Mouse (Mus musculus) right cerebral cortex, adult 2 months (tissue): Measurements from ENCODE around the gene Chst8.

ENCODE experiments used
- DNase-seq, 2 experiments: peaks; one replicate each; pipeline ENCODE4 v3.0.0; 2021 to 2022; ENCODE audit warnings: low spot score in 2 of 2

Chst8 gene

DNA sequence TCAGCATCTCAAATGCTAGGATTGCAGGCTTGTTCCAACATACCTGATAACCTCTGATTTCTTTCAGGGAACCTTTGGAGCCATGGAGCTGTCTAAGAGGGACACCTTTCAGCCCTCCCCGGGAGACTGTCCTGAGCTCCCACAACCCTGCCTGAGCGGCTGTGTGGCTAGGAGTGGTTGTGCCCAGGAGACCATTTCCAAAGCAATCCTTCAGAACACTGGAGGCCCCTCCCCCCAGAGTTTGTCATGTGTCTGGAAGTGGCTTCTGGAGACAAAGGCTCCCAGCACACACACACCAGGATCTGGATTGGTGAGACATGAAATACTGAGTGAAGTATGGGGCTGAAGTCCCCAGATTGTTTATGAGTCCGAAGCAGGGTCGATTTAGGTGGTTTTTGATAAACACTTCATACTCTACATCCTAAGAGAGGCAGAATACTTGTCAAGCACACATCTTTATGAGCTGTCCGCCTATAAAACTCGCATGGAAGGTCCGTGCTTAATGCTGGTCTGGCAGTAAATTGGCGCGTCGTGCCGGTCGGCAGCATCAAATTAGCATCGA is 12.5 kb downstream of the Chst8 start:
- no peak for DNase-seq

DNA sequence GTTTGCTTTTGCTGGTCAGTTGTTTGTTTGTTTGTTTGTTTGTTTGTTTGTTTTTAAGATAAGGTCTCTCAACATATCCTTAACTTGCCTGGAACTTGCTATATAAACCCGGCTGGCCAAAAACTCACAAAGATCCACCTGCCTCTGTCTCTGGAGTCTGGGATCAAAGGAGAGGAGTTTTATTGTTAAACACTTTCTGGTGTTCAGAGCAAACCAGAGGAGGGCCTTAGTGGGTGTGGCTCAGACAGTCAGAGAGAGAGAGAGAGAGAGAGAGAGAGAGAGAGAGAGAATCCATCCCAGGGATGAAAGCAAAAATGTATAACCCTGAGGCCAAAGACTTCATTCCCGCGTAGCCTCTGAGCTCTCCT is 13.1 kb downstream of the Chst8 start:
- no peak for DNase-seq

DNA sequence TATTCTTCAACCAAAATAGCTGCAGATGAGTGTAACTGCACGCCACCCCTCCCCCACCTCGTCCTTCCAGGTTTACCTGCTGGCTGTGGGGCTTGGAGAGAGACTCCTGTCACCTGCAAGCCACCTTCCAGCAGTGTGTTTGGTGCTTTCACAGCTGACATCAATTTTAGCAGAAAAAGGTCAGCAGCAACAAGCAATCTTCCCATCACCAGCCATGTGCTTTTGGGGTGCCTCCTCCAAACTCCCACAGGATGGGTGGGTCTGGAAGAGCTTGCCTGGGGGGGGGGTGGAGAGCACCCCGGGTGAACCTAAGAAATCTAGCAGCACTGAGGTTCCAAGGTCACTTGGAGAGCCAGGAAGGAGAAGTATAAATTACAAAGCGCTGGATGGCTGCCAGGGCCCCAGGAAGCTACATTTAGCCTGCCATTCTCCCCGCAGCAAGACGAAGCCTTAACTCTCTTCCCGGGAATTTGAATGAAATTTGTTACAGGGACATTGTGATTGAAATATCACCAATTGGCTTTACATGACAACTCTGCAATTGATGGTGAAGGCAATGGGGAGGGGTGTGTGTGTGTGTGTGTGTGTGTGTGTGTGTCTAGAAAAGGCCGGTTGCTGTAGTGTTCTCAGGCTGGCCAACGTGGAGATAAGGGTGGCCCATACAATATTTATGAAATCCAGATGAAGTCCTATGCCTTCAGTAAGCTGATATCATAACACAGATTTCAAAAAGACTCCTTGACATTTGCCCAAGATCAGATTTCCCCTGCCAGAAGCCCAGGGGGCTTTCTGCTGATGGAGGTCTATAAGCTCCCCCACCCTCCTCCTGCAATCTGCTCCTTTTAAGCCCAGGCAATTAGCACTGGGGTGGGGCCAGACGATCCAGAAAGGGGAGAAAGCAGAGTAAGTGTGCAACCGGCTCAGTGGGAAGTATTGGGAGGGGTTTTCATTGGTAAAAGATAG is 13.8 kb downstream of the Chst8 start:
- DNase-seq = no peak

DNA sequence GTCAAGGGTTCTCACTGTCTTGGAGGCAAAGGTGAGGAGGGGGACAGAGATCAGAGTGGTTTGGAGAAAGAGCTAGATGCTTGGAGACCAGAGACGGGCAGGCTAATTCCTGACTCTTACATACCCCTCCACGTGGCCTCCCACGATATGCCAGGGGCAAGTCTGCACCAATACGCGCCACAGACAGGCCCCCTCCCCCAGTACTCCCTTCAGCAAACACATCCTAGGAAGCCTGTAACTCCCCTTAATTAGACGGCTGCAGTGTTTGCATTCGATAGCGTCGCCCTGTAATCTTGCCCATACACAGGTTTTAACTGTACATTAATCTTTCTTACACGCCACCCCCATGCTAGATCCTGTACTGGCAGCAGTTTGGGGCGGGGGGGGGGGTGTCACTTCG is 14.5 kb downstream of the Chst8 start:
- DNase-seq = no peak

GRCm38 (mm10) chr7:34790459-34790858 is 22.1 kb downstream of the Chst8 start:
- no peak for DNase-seq

GRCm38 (mm10) chr7:34787171-34787570 is 25.3 kb downstream of the Chst8 start:
- DNase-seq = no peak

DNA sequence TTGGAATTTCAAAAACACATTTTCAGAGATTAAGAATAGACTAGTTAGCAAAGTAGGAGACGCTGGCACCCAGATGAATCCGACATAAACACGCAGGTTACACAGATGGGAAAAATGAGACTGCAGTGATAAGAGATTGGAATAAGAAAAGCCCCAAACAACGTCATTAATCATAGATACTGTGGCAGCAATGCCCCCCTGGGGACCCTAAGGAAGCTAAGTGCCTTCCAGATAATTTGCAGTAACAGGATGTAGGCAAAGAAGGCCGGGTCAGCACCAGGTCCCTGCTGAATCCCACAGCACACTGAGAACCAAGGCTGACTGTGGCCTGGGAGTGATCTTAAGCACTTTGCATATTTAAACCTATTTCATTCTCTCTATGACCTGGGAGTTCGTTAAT is 27.5 kb downstream of the Chst8 start:
- DNase-seq = no peak

DNA sequence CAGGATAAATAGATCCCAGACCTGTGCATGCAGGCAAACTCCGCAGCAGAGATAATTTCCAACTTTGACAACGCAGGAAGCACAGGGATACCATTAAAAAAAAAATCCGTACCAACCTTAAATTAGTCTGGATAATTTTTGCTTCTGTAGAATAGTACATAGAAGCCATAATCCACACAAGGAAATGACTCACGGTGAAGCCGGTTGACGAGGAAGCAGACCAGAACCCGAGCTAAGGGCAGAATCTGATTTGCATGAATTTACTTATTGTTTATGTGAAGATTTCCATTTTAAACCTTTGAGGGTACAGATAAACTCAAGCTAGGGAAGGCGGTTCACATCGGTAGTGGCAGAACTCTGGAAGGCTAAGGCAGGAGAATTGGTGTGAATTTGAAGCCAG is 28.0 kb downstream of the Chst8 start:
- DNase-seq = no peak

GRCm38 (mm10) chr7:34781988-34782387 is 30.5 kb downstream of the Chst8 start:
- DNase-seq = no peak

DNA sequence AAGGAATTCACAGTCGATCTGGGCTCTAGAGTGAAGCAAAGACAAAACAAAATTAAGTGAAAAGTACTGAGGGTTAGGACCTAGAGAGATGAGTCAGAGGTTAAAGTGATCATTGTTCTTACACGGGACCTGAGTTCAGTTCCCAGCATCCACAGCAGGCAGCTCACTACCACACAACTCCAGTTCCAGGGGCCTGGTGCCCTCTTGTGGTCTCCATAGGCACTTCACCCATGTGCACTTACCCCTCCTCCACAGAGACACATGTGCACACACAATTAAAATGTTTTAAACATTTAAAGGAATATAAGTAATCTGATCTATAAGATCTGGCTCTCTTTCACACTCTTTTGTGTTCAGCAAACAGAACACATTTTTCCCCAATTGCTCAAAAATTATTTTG is 31.3 kb downstream of the Chst8 start:
- no peak for DNase-seq

DNA sequence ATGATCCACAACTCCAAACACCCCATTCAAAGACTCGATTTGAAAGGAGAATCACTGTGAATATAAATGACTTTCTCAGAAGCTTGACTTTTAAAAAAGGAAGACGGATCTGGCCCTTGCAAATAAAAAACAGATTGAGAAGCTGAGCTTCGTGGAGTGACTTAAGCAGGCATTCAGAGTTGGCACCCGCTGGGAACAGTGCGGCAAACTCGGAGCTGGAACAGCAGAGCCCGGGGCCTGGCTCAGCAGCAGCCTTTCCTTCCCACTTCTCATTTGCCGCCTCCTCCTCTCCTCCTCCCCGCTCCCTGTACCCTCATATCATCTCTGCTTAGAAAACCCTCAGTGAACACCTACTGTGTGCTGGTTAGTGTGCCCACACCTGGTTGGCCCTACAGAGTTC is 34.1 kb downstream of the Chst8 start:
- DNase-seq = peak; percentile 62 to 73

DNA sequence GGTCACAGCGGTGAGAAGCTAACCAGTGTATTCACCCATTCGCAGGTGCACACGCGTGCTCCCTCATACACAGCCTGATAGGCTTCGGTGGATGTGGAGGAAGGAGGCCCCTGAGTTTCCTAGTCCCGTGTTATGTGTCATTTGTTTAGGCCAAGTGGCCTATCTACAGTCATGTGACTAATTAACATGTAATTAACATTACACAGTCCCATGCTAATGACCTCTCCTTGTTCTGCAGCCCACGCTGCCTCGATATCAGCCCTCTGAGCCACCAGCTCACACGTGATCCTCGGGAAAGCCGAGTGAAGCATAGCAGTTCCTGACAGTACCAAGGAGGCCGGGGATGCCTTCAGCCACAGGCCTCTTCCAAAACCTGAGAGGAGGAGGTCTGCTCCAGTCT is 36.9 kb downstream of the Chst8 start:
- DNase-seq = no peak

DNA sequence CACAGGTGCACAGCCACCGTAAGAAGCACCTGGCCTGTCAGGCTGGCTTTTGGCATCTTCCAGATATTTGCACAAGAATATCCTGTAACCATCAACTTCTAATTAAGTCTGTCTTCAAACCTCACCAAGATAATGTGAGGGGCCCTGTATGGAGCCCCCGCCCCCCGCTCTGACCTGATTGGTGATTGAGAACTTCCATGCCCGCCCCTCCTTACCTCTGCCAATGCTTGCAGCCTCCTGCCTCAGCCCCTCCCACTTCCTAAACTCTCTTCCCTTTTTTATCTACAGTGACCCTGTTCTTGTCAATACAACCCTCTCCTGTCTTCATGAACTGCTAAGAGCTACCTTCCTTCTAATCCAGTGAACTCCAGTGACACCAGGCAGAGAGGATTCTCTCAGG is 37.6 kb downstream of the Chst8 start:
- DNase-seq = no peak

- DNase-seq = peak; percentile 55 to 65
Measured at GRCm38 (mm10) chr7:34774020-34774419, 38.5 kb downstream of the Chst8 start.

DNA sequence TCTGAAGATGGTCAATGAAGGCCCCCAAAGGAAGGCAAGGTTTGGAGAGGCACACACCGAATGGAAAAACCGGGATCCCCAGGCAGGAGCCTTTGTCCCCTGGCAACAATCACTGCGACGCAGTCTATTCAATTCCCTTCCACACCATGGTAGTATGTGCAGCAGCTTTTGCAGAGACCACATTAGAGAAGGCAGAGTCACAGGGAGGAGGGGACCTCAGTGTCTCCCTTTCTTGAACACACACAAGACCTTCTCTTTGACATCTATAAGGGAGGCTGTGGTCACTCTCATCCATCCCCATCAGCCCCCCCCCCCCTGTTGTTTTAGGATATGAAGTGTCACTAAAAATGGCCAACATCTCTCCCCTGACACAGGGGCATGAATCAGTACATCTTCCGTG is 39.2 kb downstream of the Chst8 start:
- no peak for DNase-seq

DNA sequence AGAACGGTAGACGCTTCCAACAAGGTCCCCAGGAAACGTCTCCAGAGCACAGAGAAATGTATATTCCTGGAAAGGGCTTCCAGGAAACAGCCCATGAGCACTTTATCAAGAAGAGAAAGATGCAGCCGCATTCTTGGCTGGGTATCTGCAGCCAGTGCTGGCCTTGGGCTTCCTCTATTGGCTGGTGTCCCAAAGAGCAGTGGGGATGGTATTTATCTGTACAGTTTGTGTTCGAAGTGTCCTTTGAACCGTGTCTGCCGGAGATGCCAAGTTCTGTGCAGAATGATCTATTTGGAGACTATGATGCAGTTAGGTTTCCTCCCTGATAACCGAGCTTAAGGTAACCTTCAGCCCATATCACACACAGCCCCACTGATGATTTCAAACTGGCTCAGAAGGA is 43.0 kb downstream of the Chst8 start:
- DNase-seq = no peak

DNA sequence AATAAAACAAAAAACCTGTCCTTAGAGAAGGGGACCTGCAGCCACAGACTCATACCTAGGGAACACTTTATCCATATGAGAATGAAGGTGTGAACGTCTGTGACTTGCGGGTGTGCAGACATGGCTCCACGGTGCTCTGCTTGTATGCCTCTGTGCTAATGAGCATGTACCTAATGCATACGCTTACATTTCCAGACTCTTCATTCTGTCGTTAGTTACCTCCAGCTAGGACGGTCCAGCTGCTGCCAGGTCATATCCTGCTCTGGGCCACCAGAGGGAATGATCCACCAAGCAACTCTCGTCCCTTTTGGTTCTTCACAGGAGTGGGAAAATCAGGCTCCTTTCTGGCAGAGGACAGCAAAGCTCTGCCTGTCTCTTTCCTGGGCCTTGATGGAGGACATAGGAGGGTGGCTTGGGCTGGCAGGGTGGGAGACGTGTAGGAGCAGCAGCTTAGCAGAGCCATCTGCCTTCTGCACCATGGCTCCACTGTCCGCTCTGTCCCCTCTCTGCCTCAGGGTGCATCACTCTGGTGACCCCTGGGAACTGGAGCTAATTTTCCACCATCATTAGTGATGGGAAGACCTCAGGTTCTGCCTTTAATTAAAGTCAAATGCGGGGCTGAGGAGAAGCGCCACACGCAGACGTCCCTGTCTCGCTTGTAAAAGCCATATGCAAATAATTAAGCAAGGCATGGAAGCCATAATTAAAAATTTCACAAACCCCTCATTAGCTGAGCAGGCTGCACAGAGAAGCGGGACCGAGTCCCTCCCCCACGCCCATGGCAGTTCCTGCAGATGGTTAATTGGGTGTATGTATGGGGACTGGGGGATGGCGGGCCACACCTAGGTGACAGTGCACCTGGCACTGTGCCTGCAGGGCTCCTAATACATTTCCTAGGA is 48.0 kb downstream of the Chst8 start:
- no peak for DNase-seq

DNA sequence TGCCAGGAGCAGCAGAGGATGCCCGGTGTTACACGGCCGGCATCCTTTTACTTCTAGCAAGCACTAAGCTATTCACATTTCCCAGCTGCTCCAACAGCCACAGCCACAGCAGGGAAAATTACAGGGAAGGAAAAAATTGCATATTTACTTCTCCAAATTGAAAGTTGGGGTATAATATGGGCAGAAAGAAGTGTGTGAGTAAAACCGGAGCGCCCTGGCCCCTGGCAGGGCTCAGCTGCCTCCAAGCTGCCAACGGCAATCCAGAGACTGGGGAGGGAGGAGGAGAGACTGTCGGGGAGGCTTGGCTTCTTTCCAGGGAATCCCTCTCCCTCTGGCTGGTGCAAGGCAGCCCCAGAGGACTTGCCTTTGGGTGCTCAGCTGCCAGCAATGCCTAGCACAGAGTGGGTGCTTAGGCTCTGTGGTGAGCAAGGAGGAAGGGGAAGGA is 53.1 kb downstream of the Chst8 start:
- DNase-seq = peak; percentile 56 to 66

- DNase-seq = no peak
Measured at GRCm38 (mm10) chr7:34758721-34759120, 53.8 kb downstream of the Chst8 start.

GRCm38 (mm10) chr7:34757513-34757912 is 55.0 kb downstream of the Chst8 start:
- DNase-seq = no peak

- peak in 1 of 2 experiments; percentile 34 for DNase-seq
Measured at GRCm38 (mm10) chr7:34753140-34753886, 59.2 kb downstream of the Chst8 start.
